Mouse (Mus musculus) brain, embryonic 14.5 days (tissue): ENCODE measurements around the gene H1f0.

ENCODE experiments used
- CTCF ChIP-seq: fragments of 200-500 bp; IDR thresholded peaks from 2 replicates; pipeline ENCODE4 v1.5.1; 2012; ENCODE audit warnings: inconsistent platforms, mild to moderate bottlenecking, moderate library complexity, borderline replicate concordance; ENCODE audit not compliant: insufficient read depth, insufficient read length; ENCODE audit errors: extremely low read depth
- POLR2A ChIP-seq: fragments of 200-500 bp; IDR thresholded peaks from 2 replicates; pipeline ENCODE4 v1.6.1; 2012; ENCODE audit warnings: mild to moderate bottlenecking, inconsistent platforms, borderline replicate concordance; ENCODE audit not compliant: poor library complexity, insufficient read depth, insufficient read length, severe bottlenecking; ENCODE audit errors: extremely low read depth

DNA sequence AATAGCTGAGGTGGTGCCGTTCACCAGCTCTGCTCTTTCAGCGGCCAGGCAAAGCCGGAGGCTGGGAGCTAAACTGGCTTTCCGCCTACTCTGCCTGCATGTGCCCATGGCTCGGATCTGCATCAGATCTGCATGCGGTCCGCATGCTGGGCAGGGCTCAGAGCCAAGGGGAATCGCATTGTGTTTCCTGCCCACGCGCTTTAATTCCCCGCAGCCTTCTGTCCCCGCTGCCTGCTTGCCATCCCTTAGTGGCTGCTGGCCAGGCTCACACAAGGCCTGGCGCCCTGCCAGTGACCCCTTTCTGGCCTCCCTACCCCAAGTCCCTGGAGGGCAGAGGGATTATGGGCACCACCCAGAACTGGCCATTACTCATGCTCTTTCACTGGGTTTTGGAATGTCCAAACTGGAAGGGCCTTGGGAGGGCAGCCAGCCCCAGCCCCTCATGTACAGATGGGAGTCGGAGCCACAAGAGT, 39.7 kb upstream of the H1f0 start:
- no peak for TF ChIP-seq CTCF
- no peak for TF ChIP-seq POLR2A
